Mouse (Mus musculus): ENCODE measurements at regions not wholly inside any gene's neighbourhood (a gene's known extent, or its start where the extent isn't known, plus 50 kb on each side); places are given as distances from the start of the nearest gene placed in this dataset.

DNA sequence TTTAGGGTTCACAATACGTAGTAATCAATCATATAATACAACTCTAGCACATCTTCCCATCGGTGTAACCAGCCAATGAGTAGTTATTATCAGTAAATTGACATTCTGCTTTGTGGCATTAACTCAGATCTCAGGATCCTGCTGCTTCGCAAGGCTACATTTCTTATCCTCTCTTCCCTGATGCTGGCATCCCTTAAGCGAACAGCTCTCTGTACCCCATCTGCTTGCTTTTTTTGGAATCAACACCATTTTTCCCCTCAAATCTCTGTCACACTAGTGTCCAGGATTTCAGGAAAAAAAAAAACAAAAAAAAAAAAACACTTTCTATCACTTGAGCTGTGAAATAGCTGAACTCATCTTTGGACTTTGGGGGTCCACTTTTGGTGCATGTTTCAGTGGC lies 263.1 kb downstream of the Phf14 start:
- no peak for TF ChIP-seq CTCF (IDR thresholded peaks at IDR 0.05; ENCODE audit: low read depth)
- TF ChIP-seq EP300 (optimal IDR thresholded peaks at IDR 0.05), result no peak
